Mouse (Mus musculus) embryo, embryonic 9.5 days (tissue): Measurements from ENCODE around the gene Inpp5e.
A peak's percentile ranks its signal among the peaks of the same experiment; 100 is the strongest.

Source experiments
- DNase-seq: peaks from one replicate; pipeline ENCODE4 v3.0.0-alpha.2; 2017; ENCODE audit errors: extremely low spot score

Inpp5e gene

DNA sequence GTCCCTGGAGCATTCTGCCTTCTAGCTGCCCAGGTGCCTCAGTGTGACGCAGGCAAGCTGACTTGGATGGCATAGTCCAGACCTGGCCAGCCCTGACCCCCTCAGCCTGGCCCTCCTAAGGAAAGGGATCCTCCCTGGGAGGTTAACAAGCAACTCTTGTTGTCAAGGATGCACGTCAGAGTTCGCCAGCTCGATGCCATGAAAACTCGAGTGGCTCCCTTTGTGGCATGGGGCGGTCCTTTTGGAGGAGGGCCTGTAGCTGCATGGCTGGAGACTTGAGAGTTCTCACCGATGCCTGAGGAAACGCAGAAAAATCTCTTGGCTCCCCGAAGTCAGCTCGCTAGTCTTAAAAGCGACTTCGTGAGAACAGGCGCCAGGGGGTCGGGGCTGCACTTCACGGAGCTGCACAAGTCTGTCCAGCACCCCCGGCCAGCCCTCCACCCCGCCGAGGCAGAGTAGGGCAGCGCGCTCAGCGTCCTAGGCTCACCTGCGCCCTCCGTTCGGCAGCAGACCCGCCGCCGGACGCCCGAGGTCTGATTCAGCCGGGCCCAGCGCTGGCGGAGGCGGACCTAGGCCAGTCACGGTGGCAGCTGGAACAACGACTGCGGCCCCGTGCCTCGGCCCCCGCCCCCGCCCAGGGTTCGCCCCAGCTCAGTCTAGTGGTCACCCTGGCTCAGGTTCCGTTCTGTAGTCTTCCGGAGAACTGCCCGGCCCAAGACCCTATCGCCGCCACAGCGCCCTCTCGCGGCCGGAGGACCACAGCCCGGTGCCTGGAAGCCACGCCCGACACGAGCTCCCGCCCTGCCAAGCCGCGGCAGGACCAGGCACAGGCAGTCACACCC lies at the start of gene Inpp5e:
Gene Inpp5e (minus strand): TSS at position 689 of the 842 bp plus-strand sequence.
- peak; percentile 99 for DNase-seq

DNA sequence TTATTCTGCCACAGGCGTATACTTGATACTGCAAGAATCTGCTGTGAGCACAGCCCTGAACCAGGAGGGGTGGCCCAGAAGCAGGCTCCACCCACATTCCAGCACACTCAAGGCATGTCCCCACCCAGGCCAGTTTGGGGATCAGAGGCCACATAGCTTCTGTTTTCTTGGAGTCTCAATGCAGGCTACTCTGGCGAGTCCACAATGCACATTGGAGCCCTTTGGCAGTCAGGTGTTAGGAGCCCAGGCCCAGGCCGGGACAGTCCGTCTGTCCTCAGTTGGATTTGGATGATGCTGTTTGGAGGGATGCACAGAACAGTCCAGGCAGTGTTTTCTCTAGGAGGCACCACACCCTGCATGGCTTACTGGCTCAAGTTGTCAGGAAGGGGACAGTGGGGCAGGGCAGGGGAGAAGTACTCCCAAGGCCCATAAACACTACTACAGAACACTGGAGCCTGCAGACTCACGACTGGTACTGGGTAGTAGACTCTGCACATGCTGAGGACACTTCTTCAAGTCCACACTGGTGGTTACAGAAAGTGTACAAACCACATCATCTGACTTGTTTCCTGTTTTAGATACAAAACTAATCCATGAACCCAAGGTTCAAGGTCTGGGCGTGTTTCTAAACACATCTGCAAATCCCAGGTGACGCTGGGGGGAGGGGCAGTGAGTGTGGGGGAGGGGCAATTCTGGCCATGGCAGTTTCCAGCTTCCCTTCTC lies 49.6 kb upstream of the Inpp5e start:
- peak; percentile 64 for DNase-seq

GRCm38 (mm10) chr2:26449121-26450060 lies 40.4 kb upstream of the Inpp5e start:
- peak; percentile 77 for DNase-seq

DNA sequence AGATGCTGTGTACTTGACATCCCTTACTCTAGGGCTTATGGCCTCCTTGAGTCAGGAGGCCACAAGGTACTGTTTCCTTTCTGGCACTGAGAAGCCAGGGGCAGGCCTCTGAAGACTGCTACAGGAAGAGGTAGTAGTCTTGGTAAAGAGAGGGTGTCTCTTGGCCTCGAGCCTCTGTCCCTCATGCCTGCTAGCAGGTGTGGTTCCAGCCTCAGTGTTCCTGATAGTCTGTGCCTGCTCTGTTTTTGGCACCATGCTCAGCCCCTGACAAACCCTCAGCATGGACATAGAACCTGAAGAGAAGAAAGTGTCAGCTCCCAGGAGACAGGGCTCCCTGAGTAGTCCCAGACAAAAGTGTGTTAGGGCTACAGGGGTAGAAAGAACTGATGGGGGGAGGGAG lies 38.4 kb upstream of the Inpp5e start:
- no peak for DNase-seq

- no peak for DNase-seq
Observed at GRCm38 (mm10) chr2:26446671-26447070, 37.7 kb upstream of the Inpp5e start.

GRCm38 (mm10) chr2:26445666-26446445 lies 36.9 kb upstream of the Inpp5e start:
- no peak for DNase-seq

DNA sequence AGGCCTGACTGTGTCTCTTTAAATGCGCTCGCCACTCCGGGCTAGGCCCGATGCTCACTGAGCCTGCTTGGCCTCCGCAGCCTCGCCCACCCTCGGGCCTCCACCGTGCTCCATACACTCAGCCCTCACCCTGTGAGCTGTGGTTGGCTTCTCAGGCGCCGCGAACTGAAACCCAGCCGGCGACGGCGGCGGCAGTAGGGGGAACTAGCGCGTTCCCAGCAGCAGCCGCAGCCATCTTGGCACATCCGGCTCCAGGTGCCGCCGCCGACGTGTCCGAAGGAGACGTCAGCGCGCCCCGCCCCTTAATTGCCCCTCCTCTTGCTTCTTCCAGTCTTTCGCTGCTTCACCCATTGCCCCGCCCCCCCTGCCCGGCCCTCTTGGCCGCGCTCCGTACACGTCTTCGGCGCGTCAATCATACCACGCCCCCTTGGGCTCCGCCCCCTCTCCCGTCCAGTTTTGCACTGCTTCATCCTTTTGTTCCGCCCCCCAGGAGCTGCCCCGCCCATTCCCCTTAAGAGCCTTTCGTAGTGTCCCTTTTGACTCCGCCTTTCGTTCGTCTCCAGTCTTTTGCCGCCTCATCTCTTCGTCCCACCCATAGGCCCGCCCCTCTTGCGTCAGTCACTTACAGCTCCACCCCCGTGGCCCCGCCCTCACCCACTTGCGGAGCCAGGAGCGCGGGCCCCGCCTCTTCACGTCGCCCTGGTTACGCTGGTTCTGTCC lies 36.1 kb upstream of the Inpp5e start, which contains the start of gene Sec16a:
Gene Sec16a (minus strand): TSS at position 271 of the 720 bp plus-strand sequence.
- peak; percentile 100 for DNase-seq

DNA sequence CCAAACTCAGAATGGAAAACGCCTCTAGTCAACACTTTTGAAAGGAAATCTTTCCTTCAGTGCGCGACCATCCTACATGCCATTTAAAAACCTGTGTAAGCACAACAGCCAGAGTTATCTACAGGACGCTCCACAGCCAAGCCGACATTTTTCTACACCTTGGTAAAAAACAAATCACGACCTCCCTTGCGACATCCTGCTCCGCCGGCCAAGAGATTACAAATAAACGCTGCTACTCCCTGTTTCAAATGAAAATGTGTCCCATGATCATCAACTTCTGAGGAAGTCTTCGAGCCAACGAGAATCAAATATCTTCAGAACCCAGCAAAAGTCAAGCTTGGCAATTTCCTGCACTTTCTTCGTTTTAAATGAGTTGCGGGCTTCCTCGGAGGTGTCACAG lies 35.4 kb upstream of the Inpp5e start:
- DNase-seq = no peak

DNA sequence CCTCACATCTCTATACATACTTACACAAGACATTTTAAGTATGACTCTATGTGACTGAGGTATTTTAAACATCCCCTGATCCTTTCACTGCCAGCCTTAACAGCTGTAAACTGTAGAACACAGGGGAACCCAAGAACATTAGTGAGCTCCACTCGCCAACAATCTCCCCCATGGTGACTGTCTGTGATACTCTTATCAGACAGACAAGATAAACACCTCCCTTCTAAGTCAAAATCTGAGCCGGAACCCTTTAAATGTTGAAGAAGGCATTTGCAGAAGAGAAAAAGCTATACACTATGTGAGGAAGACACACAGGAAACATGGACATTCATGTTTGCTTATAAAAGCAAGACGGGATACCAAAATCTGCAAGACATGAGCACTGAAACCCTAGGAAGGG lies 34.9 kb upstream of the Inpp5e start:
- DNase-seq = no peak

GRCm38 (mm10) chr2:26442843-26443242 lies 33.8 kb upstream of the Inpp5e start:
- DNase-seq = no peak

GRCm38 (mm10) chr2:26441688-26442087 lies 32.7 kb upstream of the Inpp5e start:
- no peak for DNase-seq

DNA sequence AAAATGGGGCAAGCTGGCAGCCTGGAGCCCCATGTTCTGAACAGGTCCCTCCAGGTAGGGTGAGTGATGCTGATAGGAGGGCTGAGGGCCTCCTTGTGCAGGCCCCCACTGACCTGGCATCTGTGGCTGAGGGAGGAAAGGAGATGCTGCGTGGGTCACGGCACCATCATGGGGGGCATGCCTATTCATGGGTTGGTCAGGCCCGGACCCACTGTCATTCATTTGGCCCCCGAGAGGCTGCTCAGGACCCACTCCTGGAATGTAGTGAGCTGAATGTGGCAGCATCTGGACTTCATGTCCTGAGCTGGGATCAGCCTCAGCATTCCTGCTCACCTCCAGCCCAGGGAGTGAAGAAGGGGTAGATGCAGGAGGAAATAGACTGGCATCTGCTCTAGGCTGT lies 32.3 kb upstream of the Inpp5e start:
- no peak for DNase-seq

DNA sequence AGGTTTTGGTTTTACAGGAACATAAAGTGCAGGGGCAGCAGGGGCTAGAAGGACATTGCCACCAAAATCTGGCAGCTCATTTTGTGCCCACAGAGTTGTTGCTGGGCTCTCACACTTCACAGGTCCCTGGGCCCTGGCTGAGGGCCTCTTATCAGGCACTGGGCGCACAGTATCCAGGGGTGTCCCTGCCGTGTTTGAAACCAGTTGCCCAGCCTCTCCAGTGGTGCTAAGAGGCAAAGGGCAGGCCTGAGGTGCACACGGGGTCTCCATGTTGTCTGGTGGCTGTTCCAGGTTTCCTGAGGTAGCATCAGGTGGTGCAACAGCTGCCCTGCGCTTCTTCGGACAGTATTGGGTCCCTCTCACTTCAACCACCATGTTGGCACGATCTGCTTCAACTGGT lies 30.7 kb upstream of the Inpp5e start:
- no peak for DNase-seq

- no peak for DNase-seq
Observed at GRCm38 (mm10) chr2:26438373-26438772, 29.4 kb upstream of the Inpp5e start.

DNA sequence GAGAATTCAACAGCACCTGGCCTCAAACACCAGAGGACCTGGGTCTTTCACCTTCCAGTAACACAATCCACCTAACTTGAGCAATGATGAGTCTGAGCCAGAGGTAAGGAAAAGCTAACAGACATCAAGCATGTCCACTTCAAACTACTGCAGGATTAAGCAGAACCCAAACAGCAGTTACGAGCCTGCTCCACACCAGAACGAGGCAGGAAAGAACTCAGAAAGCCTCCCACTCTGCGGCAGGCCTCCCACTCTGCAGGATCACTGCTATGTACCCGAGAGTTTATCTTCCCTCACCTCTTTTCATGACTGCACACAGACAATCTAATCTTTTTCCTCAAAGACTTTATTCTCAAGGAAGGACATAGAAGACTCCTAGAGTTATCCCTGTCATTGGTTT lies 28.2 kb upstream of the Inpp5e start:
- DNase-seq = no peak

DNA sequence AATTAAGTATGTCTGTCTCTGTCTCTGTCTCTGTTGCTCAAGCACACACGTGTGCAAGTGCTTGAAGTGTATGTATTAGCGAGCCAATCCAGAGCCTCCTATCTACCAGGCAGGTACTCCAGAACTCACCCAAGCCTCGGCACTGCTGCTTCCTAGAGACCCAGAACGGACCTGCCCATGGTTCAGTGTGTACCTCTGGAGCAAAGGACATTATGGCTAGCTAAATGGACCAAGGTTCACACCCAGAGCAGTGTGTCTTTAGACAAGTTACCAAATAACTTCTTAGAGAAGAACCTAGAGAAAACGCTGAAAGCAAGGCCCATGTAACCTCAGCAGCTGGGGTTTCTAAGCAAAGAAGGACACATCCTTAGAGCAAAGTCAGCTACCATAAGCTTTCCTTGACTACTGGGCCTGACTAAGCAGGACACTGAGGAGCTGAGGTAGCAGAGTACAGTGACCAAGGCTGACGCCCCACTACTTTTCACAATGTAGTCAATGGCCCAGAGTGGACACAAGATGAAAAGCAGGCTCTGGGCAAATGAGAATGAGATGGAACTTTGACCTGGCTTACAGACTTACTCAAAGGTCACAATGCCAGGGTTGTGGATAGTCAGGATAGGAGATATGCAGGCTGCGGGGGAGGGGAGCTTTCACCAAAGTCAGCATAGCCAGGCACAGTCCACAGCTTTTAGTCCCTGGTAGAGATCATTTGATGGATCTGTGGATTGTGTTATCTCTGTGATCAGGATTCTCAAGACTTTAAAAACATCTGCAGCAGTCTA lies 26.0 kb upstream of the Inpp5e start:
- DNase-seq = no peak

GRCm38 (mm10) chr2:26429851-26430250 lies 20.8 kb upstream of the Inpp5e start:
- no peak for DNase-seq

GRCm38 (mm10) chr2:26424541-26424940 lies 15.5 kb upstream of the Inpp5e start:
- no peak for DNase-seq

DNA sequence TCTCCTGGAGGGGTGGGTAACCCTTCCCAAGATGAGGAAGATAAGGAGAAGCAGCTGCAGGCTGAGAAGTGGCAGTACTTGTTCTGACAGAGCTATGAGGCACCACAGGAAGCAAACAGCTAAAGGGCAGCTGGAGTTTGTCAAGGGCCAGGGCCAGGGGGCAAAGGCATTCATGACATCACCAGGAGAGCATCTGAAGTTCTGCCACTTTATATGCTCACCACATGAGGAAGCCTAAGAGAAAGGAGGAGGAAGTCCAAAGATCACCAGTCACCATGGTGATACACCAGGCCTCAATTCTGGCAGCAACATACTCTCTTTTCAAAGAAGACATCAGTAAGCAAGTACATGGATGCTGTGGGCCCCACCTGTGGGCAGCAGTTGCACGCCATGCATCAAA lies 14.1 kb upstream of the Inpp5e start:
- no peak for DNase-seq

DNA sequence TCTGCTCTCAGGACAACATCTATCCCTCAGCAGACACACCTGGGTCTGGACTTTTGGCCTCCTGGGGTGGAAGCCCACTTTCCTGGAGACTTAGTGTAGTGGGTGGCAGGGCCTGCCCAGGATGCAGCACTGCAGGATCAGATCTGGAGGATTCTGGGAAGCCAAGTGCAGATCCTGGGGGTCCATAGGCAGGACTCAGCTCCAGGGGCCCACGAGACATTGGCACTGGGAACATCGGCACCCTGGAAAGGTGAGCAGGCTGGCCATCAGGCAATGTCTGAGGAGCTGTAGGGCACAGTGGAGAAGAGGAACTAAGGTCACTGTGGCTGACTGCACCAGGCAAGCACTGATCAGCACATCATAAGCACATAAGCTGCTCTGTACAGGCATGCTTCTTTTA lies 13.0 kb upstream of the Inpp5e start:
- DNase-seq = no peak
